Mouse (Mus musculus): Measurements from ENCODE around the gene Zdhhc11. TPM values are rescaled to one million over a fixed set of nuclear protein-coding genes. Genes with fewer than 3 reads are reported as not detected.
"Not testable (repeated sequence)": the region's sequence is repeated elsewhere in the genome, so short reads cannot be mapped to it uniquely, and the experiment has no call there.

Gene Zdhhc11
- polyA plus RNA-seq, 1 experiment = not detected

GRCm38 (mm10) chr13:74015908-74016307 is 52.3 kb downstream of the Zdhhc11 start:
- Histone ChIP-seq H3K27me3 (ENCODE audit: control insufficient read depth) (peaks cover 43% of the 10 kb centered on the region), H3K4me1 (ENCODE audit: control insufficient read depth) (peaks cover 16% of the 10 kb centered on the region), H3K36me3 (ENCODE audit: control insufficient read depth) (no peaks in the 10 kb centered on the region), H3K9me3 (ENCODE audit: control insufficient read depth, low read length) (no peaks in the 10 kb centered on the region), H3K4me3 (replicated peaks) (no peak overlapping the region)
- TF ChIP-seq TAL1 (IDR thresholded peaks at IDR 0.05; ENCODE audit: low read length) (no peak), GATA1 (IDR thresholded peaks at IDR 0.05; ENCODE audit: low read length) (no peak)

- Histone ChIP-seq H3K9me3 (ENCODE audit: control insufficient read depth, low read length) (no peaks in the 10 kb centered on the region), H3K27me3 (ENCODE audit: control insufficient read depth) (peaks cover 28% of the 10 kb centered on the region), H3K36me3 (ENCODE audit: control insufficient read depth) (no peaks in the 10 kb centered on the region), H3K4me3 (replicated peaks) (no peak overlapping the region), H3K4me1 (ENCODE audit: control insufficient read depth) (peaks cover 16% of the 10 kb centered on the region)
- no peak for TF ChIP-seq GATA1 (IDR thresholded peaks at IDR 0.05; ENCODE audit: low read length)
- TF ChIP-seq TAL1 (IDR thresholded peaks at IDR 0.05; ENCODE audit: low read length) = no peak
Observed at GRCm38 (mm10) chr13:74017426-74017825, 53.8 kb downstream of the Zdhhc11 start.

- H3K4me3 ChIP-seq (replicated peaks); H3K9me3 ChIP-seq (ENCODE audit: control insufficient read depth, low read length); H3K36me3 ChIP-seq (ENCODE audit: control insufficient read depth): not testable (repeated sequence)
- Histone ChIP-seq H3K4me1 (ENCODE audit: control insufficient read depth) (peaks cover 16% of the 10 kb centered on the region), H3K27me3 (ENCODE audit: control insufficient read depth) (peaks cover 13% of the 10 kb centered on the region)
Observed at GRCm38 (mm10) chr13:74019006-74019405, 55.4 kb downstream of the Zdhhc11 start.

GRCm38 (mm10) chr13:74025151-74026081 is 61.8 kb downstream of the Zdhhc11 start:
- Histone ChIP-seq H3K9me3 (ENCODE audit: control insufficient read depth, low read length) (no peaks in the 10 kb centered on the region), H3K27me3 (ENCODE audit: control insufficient read depth) (no peaks in the 10 kb centered on the region), H3K4me1 (ENCODE audit: control insufficient read depth) (no peaks in the 10 kb centered on the region), H3K4me3 (replicated peaks) (no peak overlapping the region), H3K36me3 (ENCODE audit: control insufficient read depth) (no peaks in the 10 kb centered on the region)
- no peak for TF ChIP-seq GATA1 (IDR thresholded peaks at IDR 0.05; ENCODE audit: low read length)
- no peak for TF ChIP-seq TAL1 (IDR thresholded peaks at IDR 0.05; ENCODE audit: low read length)

GRCm38 (mm10) chr13:74026215-74026614 is 62.6 kb downstream of the Zdhhc11 start:
- Histone ChIP-seq H3K4me3 (replicated peaks) (no peak overlapping the region), H3K27me3 (ENCODE audit: control insufficient read depth) (no peaks in the 10 kb centered on the region), H3K4me1 (ENCODE audit: control insufficient read depth) (no peaks in the 10 kb centered on the region), H3K9me3 (ENCODE audit: control insufficient read depth, low read length) (no peaks in the 10 kb centered on the region), H3K36me3 (ENCODE audit: control insufficient read depth) (no peaks in the 10 kb centered on the region)
- TF ChIP-seq TAL1 (IDR thresholded peaks at IDR 0.05; ENCODE audit: low read length) = no peak
- TF ChIP-seq GATA1 (IDR thresholded peaks at IDR 0.05; ENCODE audit: low read length) = no peak

- no peaks in the 10 kb centered on the region for H3K27me3 ChIP-seq (ENCODE audit: control insufficient read depth)
- no peak overlapping the region for H3K4me3 ChIP-seq (replicated peaks)
- H3K9me3 ChIP-seq (ENCODE audit: control insufficient read depth, low read length) = no peaks in the 10 kb centered on the region
- H3K4me1 ChIP-seq (ENCODE audit: control insufficient read depth) = no peaks in the 10 kb centered on the region
- TF ChIP-seq GATA1 (IDR thresholded peaks at IDR 0.05; ENCODE audit: low read length) (no peak), TAL1 (IDR thresholded peaks at IDR 0.05; ENCODE audit: low read length) (no peak)
- H3K36me3 ChIP-seq (ENCODE audit: control insufficient read depth) = peaks cover 4% of the 10 kb centered on the region; the same call in 1 of the 2 replicates
Observed at GRCm38 (mm10) chr13:74028116-74028515, 64.5 kb downstream of the Zdhhc11 start.

GRCm38 (mm10) chr13:74029013-74029412 is 65.4 kb downstream of the Zdhhc11 start:
- H3K27me3 ChIP-seq (ENCODE audit: control insufficient read depth) = no peaks in the 10 kb centered on the region
- H3K9me3 ChIP-seq (ENCODE audit: control insufficient read depth, low read length) = no peaks in the 10 kb centered on the region
- no peak for TF ChIP-seq GATA1 (IDR thresholded peaks at IDR 0.05; ENCODE audit: low read length)
- TF ChIP-seq TAL1 (IDR thresholded peaks at IDR 0.05; ENCODE audit: low read length) = no peak
- H3K4me1 ChIP-seq (ENCODE audit: control insufficient read depth) = no peaks in the 10 kb centered on the region
- H3K36me3 ChIP-seq (ENCODE audit: control insufficient read depth) = peaks cover 4% of the 10 kb centered on the region; the same call in 1 of the 2 replicates
- H3K4me3 ChIP-seq (replicated peaks) = no peak overlapping the region

GRCm38 (mm10) chr13:74030691-74031090 is 67.0 kb downstream of the Zdhhc11 start:
- Histone ChIP-seq H3K27me3 (ENCODE audit: control insufficient read depth) (no peaks in the 10 kb centered on the region), H3K4me3 (replicated peaks) (no peak overlapping the region)
- no peak for TF ChIP-seq TAL1 (IDR thresholded peaks at IDR 0.05; ENCODE audit: low read length)
- TF ChIP-seq GATA1 (IDR thresholded peaks at IDR 0.05; ENCODE audit: low read length) = no peak

GRCm38 (mm10) chr13:74031133-74031532 is 67.5 kb downstream of the Zdhhc11 start:
- H3K9me3 ChIP-seq (ENCODE audit: control insufficient read depth, low read length) = no peaks in the 10 kb centered on the region
- H3K4me1 ChIP-seq (ENCODE audit: control insufficient read depth) = no peaks in the 10 kb centered on the region
- H3K36me3 ChIP-seq (ENCODE audit: control insufficient read depth) = peaks cover 13% of the 10 kb centered on the region
- TF ChIP-seq GATA1 (IDR thresholded peaks at IDR 0.05; ENCODE audit: low read length) (no peak), TAL1 (IDR thresholded peaks at IDR 0.05; ENCODE audit: low read length) (no peak)
- no peak overlapping the region for H3K4me3 ChIP-seq (replicated peaks)
- no peaks in the 10 kb centered on the region for H3K27me3 ChIP-seq (ENCODE audit: control insufficient read depth)

More at GRCm38 (mm10) chr13:74030691-74031090, 67.0 kb downstream of the Zdhhc11 start:
- Histone ChIP-seq H3K4me1 (ENCODE audit: control insufficient read depth) (no peaks in the 10 kb centered on the region), H3K9me3 (ENCODE audit: control insufficient read depth, low read length) (no peaks in the 10 kb centered on the region), H3K36me3 (ENCODE audit: control insufficient read depth) (peaks cover 9% of the 10 kb centered on the region)

Data from erythroblast, embryonic 14.5 days (primary cell).